22 mouse cellular contexts compared by ENCODE assay signal in the genomic region with DNA sequence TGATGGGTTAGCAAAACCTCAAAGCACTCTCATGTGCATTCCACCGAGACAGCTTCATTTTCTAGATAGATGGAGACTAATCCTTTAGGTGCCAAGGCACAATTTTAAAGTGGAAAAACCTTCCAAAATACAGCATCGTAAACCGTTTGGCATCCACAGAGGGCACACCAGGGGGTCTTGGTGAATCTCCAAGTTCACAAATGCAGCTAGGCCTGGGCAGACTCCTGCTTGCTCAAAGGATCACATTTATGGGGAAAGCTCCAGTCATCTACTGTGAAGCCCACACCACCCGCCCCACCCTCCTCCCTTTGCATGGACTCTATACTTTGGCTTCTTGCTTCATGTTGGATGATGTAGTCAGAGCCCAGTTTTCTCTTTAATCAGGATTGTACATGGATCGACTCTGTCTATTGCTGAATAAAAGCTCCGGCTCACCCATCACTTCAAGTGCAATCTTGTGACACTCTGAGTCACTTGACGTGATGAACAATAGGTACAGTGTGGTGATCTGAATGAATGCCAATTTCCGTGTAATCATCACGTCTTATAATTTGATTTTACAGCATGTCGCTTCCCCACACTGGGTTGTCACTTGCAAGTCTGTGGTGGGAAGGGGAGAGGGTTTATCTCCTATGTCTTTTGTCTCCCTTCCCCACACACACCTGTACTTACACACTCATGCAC.
DNase-seq lines count a peak whose midpoint lies in the region; ATAC-seq and TF ChIP-seq lines count a peak whose summit lies in the region.
"Had no signal": no experiment of that assay in that cellular context is flagged by ENCODE, and none has a peak within 500 bp of the region (broad histone marks: within the 10 kb centered on the region; RNA-seq: fewer than 3 reads in every experiment).

No protein-coding gene starts in this region.

- no peak for TF ChIP-seq POLR2A in heart, adult 2 months (IDR thresholded peaks at IDR 0.05; ENCODE audit: insufficient read depth, low read depth, low read length)

- H3K4me1 ChIP-seq in forebrain, embryonic 15.5 days, result peaks cover 25% of the 10 kb centered on the region
- no peaks in the 10 kb centered on the region for H3K4me1 ChIP-seq in forebrain, embryonic 11.5 days (replicated peaks; ENCODE audit: control insufficient read depth, insufficient read depth, low read length)
- H3K4me1 ChIP-seq in limb, embryonic 13.5 days, result peaks cover 67% of the 10 kb centered on the region
- H3K4me1 ChIP-seq in limb, embryonic 10.5 days, result peaks cover 47% of the 10 kb centered on the region
- H3K4me1 ChIP-seq in limb, embryonic 15.5 days, result peaks cover 51% of the 10 kb centered on the region
- H3K4me1 ChIP-seq in heart, adult 2 months (ENCODE audit: control insufficient read depth, insufficient read depth, low read length), result peaks cover 3% of the 10 kb centered on the region; the same call in 1 of the 2 replicates
- H3K4me1 ChIP-seq in heart, embryonic 12.5 days (replicated peaks), result peaks cover 13% of the 10 kb centered on the region

- TF ChIP-seq CTCF in heart, adult 2 months (IDR thresholded peaks at IDR 0.05), result no peak

- no peaks in the 10 kb centered on the region for H3K9me3 ChIP-seq in forebrain, embryonic 15.5 days
- no peaks in the 10 kb centered on the region for H3K9me3 ChIP-seq in forebrain, embryonic 11.5 days (ENCODE audit: control insufficient read depth, low read length)
- H3K9me3 ChIP-seq in limb, embryonic 13.5 days, result no peaks in the 10 kb centered on the region
- no peaks in the 10 kb centered on the region for H3K9me3 ChIP-seq in limb, embryonic 10.5 days (replicated peaks)
- no peaks in the 10 kb centered on the region for H3K9me3 ChIP-seq in limb, embryonic 15.5 days
- peaks cover 5% of the 10 kb centered on the region; the same call in 1 of the 2 replicates for H3K9me3 ChIP-seq in heart, embryonic 12.5 days (replicated peaks)
- H3K9me3 ChIP-seq: embryonic facial prominence, embryonic 15.5 days; hindbrain, embryonic 12.5 days had no signal

- WGBS in forebrain, embryonic 15.5 days, result 61% methylated on average over 10 of the region's 10 CpGs
- 90% methylated on average over 10 of the region's 10 CpGs for WGBS in forebrain, embryonic 11.5 days
- WGBS in limb, embryonic 13.5 days, result 76% methylated on average over 10 of the region's 10 CpGs
- WGBS in limb, embryonic 10.5 days, result 89% methylated on average over 10 of the region's 10 CpGs
- 65% methylated on average over 10 of the region's 10 CpGs for WGBS in limb, embryonic 15.5 days
- WGBS in heart, adult 2 months, result 85% methylated on average over 10 of the region's 10 CpGs
- WGBS in heart, embryonic 12.5 days, result 82% methylated on average over 10 of the region's 10 CpGs

- H3K27me3 ChIP-seq in forebrain, embryonic 15.5 days, result no peaks in the 10 kb centered on the region
- H3K27me3 ChIP-seq in forebrain, embryonic 11.5 days (ENCODE audit: control insufficient read depth, insufficient read depth, low read length), result no peaks in the 10 kb centered on the region
- H3K27me3 ChIP-seq in limb, embryonic 13.5 days, result peaks cover 38% of the 10 kb centered on the region
- peaks cover 57% of the 10 kb centered on the region for H3K27me3 ChIP-seq in limb, embryonic 10.5 days (ENCODE audit: low read depth, poor library complexity, severe bottlenecking)
- H3K27me3 ChIP-seq in limb, embryonic 15.5 days, result no peaks in the 10 kb centered on the region
- H3K27me3 ChIP-seq in heart, adult 2 months (ENCODE audit: control insufficient read depth, insufficient read depth, low read length), result no peaks in the 10 kb centered on the region
- H3K27me3 ChIP-seq in heart, embryonic 12.5 days (replicated peaks), result no peaks in the 10 kb centered on the region
- H3K27me3 ChIP-seq: heart, embryonic 13.5 days had no signal

- H3K79me2 ChIP-seq in heart, adult 2 months (replicated peaks; ENCODE audit: control insufficient read depth, insufficient read depth, low read length), result no peaks in the 10 kb centered on the region

- no peak overlapping the region for H3K4me2 ChIP-seq in forebrain, embryonic 15.5 days (replicated peaks)
- H3K4me2 ChIP-seq in forebrain, embryonic 11.5 days (ENCODE audit: low read depth, low read length, severe bottlenecking), result no peak overlapping the region
- H3K4me2 ChIP-seq in limb, embryonic 13.5 days (replicated peaks), result no peak overlapping the region
- H3K4me2 ChIP-seq in limb, embryonic 15.5 days, result no peak overlapping the region
- H3K4me2 ChIP-seq in heart, embryonic 12.5 days, result no peak overlapping the region
- H3K4me2 ChIP-seq: embryonic facial prominence, embryonic 15.5 days; heart, embryonic 13.5 days; hindbrain, embryonic 12.5 days had no signal

- no peak overlapping the region for H3K4me3 ChIP-seq in forebrain, embryonic 15.5 days
- no peak overlapping the region for H3K4me3 ChIP-seq in forebrain, embryonic 11.5 days (ENCODE audit: low read depth, low read length)
- H3K4me3 ChIP-seq in limb, embryonic 13.5 days, result no peak overlapping the region
- H3K4me3 ChIP-seq in limb, embryonic 10.5 days, result no peak overlapping the region
- H3K4me3 ChIP-seq in limb, embryonic 15.5 days, result no peak overlapping the region
- H3K4me3 ChIP-seq in heart, adult 2 months, result no peak overlapping the region
- H3K4me3 ChIP-seq in heart, embryonic 12.5 days, result no peak overlapping the region
- H3K4me3 ChIP-seq: embryonic facial prominence, embryonic 15.5 days; erythroblast, embryonic 14.5 days; heart, embryonic 13.5 days; hindbrain, embryonic 12.5 days had no signal

- ATAC-seq in forebrain, embryonic 15.5 days (replicated peaks), result 0 out of 2 replicates have a peak, but pooled peaks have one; percentile 56
- no peak for ATAC-seq in forebrain, embryonic 11.5 days (replicated peaks; ENCODE audit: low FRiP score)
- ATAC-seq in limb, embryonic 13.5 days (ENCODE audit: low FRiP score, low read depth), result peak; percentile 53; the same call in 1 of the 2 replicates
- peak; percentile 56; the same call in 1 of the 2 replicates for ATAC-seq in limb, embryonic 15.5 days (ENCODE audit: insufficient number of reproducible peaks, low FRiP score, low TSS enrichment, low read depth)
- ATAC-seq in heart, embryonic 12.5 days (ENCODE audit: insufficient number of reproducible peaks, low FRiP score), result no peak
- ATAC-seq: hindbrain, embryonic 16.5 days; inflammation-experienced regulatory T-cells, adult 6 months; intestine, postnatal 0 days had no signal

- intact Hi-C loops in heart, adult 2 months (cut with DNase I), result no loop called here

- TF ChIP-seq EP300 in heart, adult 2 months (IDR thresholded peaks at IDR 0.05; ENCODE audit: insufficient read depth, low read depth, low read length), result no peak

- no peak overlapping the region for H3K9ac ChIP-seq in forebrain, embryonic 15.5 days (replicated peaks)
- H3K9ac ChIP-seq in forebrain, embryonic 11.5 days (ENCODE audit: low read length), result no peak overlapping the region
- H3K9ac ChIP-seq in limb, embryonic 13.5 days, result no peak overlapping the region
- H3K9ac ChIP-seq in limb, embryonic 15.5 days, result no peak overlapping the region
- no peak overlapping the region for H3K9ac ChIP-seq in heart, adult 2 months (ENCODE audit: low read depth, low read length)
- H3K9ac ChIP-seq in heart, embryonic 12.5 days, result no peak overlapping the region
- H3K9ac ChIP-seq: embryonic facial prominence, embryonic 15.5 days; heart, embryonic 13.5 days; hindbrain, embryonic 12.5 days had no signal

- H3K27ac ChIP-seq in forebrain, embryonic 15.5 days (replicated peaks), result 0 out of 2 replicates have a peak overlapping the region, but pooled peaks have one; percentile 13
- H3K27ac ChIP-seq in forebrain, embryonic 11.5 days (ENCODE audit: low read depth, low read length), result no peak overlapping the region
- no peak overlapping the region for H3K27ac ChIP-seq in limb, embryonic 13.5 days
- H3K27ac ChIP-seq in limb, embryonic 10.5 days, result no peak overlapping the region
- peak overlapping the region; percentile 54; the same call in 1 of the 2 replicates for H3K27ac ChIP-seq in limb, embryonic 15.5 days
- no peak overlapping the region for H3K27ac ChIP-seq in heart, adult 2 months
- no peak overlapping the region for H3K27ac ChIP-seq in heart, embryonic 12.5 days (ENCODE audit: poor library complexity, severe bottlenecking)
- H3K27ac ChIP-seq: embryonic facial prominence, embryonic 15.5 days; heart, embryonic 13.5 days; hindbrain, embryonic 12.5 days had no signal

- H3K36me3 ChIP-seq in forebrain, embryonic 15.5 days, result no peaks in the 10 kb centered on the region
- no peaks in the 10 kb centered on the region for H3K36me3 ChIP-seq in forebrain, embryonic 11.5 days (ENCODE audit: control insufficient read depth, insufficient read depth, low read length)
- H3K36me3 ChIP-seq in limb, embryonic 13.5 days, result no peaks in the 10 kb centered on the region
- H3K36me3 ChIP-seq in limb, embryonic 10.5 days, result no peaks in the 10 kb centered on the region
- H3K36me3 ChIP-seq in limb, embryonic 15.5 days, result no peaks in the 10 kb centered on the region
- H3K36me3 ChIP-seq in heart, adult 2 months (ENCODE audit: control insufficient read depth, insufficient read depth, low read length), result no peaks in the 10 kb centered on the region
- no peaks in the 10 kb centered on the region for H3K36me3 ChIP-seq in heart, embryonic 12.5 days
- H3K36me3 ChIP-seq: embryonic facial prominence, embryonic 15.5 days; heart, embryonic 13.5 days; hindbrain, embryonic 12.5 days had no signal

- no peak for DNase-seq in forebrain, embryonic 11.5 days (ENCODE audit: low spot score)
- DNase-seq in limb, embryonic 10.5 days (ENCODE audit: low spot score), result no peak
- DNase-seq in brain, adult 2 months (ENCODE audit: low read depth, low spot score), result peak; percentile 13
- DNase-seq in heart, adult 2 months, result no peak
- DNase-seq: adrenal gland, adult 2 months; adrenal gland, postnatal 25 days; cerebellum, adult 9-11 months; embryo, embryonic 11 days; gastrocnemius, postnatal 10 days; heart, postnatal 36 days; kidney, adult 8-10 months had no signal

Comparison
In these comparisons a context has a peak if more than half of its experiments do, and no peak if none do; other contexts are left out.
1. ATAC-seq: peak in forebrain, embryonic 15.5 days (single experiment), limb, embryonic 13.5 days (single experiment) and limb, embryonic 15.5 days (single experiment); none in forebrain, embryonic 11.5 days (single experiment) and heart, embryonic 12.5 days (single experiment).
2. H3K27ac ChIP-seq: peak in forebrain, embryonic 15.5 days (single experiment) and limb, embryonic 15.5 days (single experiment); none in forebrain, embryonic 11.5 days (single experiment), limb, embryonic 13.5 days (single experiment), limb, embryonic 10.5 days (single experiment), heart, adult 2 months (single experiment) and heart, embryonic 12.5 days (single experiment).